Mouse (Mus musculus) liver, adult (tissue): Measurements from ENCODE around the gene Arpp21.

Experiments used
- GATA4 ChIP-seq: IDR thresholded peaks from 2 replicates; pipeline ENCODE4 v1.6.1; 2014; ENCODE audit warnings: mild to moderate bottlenecking, low read length; ENCODE audit not compliant: insufficient replicate concordance

The Arpp21 gene

GRCm38 (mm10) chr9:112174407-112175357, 61.1 kb downstream of the Arpp21 start:
- no peak for TF ChIP-seq GATA4

- no peak for TF ChIP-seq GATA4
Observed at GRCm38 (mm10) chr9:112173778-112174177, 62.0 kb downstream of the Arpp21 start.

DNA sequence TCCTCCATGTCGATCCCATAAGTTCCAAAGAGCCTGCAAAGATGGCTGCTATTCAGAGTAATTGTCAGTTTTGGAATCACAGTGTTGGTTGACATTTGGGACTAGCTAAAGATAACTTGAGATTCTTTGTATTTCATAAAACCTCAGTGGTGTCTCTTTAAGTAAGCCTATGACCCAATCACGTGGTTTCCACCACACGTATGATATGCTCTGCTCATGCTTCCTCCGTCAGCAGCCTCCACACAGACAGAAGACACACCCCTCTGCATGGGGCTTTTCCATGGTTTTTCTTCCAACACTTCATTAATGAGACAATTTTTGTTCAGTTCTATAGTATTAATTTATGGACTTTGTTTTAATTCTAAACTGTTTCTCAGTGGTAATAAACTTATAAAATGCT, 71.1 kb downstream of the Arpp21 start:
- no peak for TF ChIP-seq GATA4

DNA sequence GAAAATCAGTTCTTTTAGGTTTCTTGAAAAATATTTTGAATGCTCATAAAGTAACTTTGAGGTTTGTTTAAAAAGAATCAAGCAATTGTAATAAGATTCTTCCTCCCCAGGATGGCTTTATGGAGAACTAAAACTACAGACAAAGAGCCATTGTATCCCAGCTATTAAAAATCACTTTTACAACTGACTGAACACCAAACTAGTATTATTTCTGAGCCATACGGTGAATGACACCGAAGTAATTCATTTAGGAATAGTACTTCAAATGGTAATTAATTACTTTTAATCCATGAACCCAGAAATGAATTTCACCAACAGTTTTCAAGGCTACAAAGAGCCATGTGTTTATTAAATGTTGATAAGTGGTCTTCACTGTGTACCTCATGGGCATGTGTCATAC, 74.8 kb downstream of the Arpp21 start:
- TF ChIP-seq GATA4 = no peak

DNA sequence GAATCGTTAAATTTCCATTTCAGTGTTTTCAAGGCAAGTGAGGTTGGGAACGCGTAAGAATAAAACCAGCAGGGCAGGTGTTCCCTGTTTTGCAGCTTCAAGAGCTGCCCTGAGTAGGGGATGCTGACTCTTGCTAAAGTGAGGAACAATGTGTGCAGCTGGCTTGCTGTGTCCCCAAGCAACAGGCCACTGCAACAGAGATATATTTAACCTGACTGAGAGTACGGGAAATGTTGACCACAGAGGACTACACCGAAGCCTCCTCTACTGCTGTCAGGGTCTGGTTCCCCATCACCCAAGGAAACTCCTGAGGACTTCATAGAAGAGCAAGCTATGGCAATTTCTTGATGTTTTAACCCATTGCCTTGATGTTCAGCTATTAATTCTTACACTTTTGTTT, 81.8 kb downstream of the Arpp21 start:
- no peak for TF ChIP-seq GATA4

DNA sequence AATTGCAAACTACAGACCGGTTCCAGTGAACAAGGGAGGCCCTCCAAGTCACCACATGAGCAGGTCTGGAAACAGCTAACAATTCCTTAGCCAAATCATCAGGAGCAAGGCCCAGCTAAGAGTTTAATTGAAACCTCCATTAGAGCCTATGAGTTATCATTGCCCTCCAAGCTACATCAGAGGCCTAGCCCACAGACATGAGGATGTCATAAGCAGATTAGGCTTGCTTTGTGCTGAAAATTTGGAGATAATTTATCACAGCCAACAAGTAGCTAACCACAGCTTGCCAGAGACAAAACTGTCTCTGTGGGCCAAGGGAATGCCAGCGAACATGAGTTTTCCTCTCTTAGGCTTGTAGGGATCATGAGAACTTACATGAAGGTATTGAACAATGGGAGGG, 83.0 kb downstream of the Arpp21 start:
- TF ChIP-seq GATA4 = no peak

GRCm38 (mm10) chr9:112151177-112151576, 84.6 kb downstream of the Arpp21 start:
- no peak for TF ChIP-seq GATA4

GRCm38 (mm10) chr9:112140658-112141057, 95.1 kb downstream of the Arpp21 start:
- no peak for TF ChIP-seq GATA4

DNA sequence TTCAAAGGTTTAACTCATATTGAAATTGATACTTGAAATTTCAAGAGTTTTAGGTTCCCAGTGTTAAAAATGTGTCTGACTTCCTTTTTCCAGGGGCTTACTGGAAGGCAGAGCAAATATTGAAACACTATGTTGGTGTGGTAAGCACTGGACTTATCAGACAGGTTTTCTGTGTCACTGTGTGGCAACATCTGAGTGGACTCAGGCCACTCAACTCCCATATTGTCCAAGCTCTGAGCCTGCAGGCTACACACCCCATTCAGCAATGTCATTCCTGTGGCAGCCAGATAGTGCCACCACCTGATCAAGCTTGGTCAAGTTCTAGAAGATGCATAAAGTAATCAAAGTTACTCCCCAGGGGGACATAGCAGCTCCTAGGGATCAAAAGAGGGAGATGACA, 97.9 kb downstream of the Arpp21 start:
- no peak for TF ChIP-seq GATA4

DNA sequence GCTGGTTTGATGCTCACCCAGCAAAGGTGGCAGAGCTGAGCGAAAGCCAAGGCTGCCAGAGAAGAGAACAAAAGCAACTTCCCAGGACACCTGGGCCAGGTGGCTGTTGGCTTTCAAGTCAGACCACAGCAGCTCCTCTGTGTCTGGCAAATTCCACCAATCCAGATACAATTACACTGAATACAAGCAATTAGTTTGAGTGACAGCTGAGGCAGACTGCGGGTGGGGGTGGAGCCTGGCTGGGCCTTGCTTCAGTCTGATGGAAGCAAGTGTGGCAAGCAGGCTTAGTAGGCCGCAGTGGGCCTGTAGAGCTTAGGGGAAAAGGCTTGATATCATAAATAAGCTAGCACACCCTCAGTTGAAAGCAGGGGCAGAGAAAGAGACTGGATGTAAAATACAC, 104.9 kb downstream of the Arpp21 start:
- no peak for TF ChIP-seq GATA4

- no peak for TF ChIP-seq GATA4
Observed at GRCm38 (mm10) chr9:112124667-112125066, 111.1 kb downstream of the Arpp21 start.

GRCm38 (mm10) chr9:112124184-112124583, 111.6 kb downstream of the Arpp21 start:
- no peak for TF ChIP-seq GATA4

DNA sequence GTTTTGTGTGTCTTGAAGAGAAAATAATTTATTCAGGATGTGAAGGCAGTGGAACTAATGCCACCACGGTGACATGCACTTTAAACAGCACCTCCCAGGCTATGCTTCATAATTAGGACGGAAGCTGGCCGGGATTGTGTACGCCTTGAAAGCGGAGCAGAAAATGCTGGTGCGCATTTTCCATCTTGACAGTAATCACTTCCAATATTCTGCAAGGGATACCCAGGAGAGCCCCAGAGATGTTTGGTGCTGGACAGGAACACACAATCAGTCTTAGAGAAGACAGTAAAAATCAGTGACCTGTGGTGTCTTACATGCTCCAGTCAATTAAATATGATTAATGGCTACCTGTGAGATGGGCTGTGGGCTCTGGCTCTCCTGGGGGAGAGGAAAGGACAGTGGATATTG, 112.3 kb downstream of the Arpp21 start:
- no peak for TF ChIP-seq GATA4

- no peak for TF ChIP-seq GATA4
Observed at GRCm38 (mm10) chr9:112119535-112119934, 116.2 kb downstream of the Arpp21 start.

GRCm38 (mm10) chr9:112119106-112119433, 116.7 kb downstream of the Arpp21 start:
- TF ChIP-seq GATA4 = no peak

- no peak for TF ChIP-seq GATA4
Observed at GRCm38 (mm10) chr9:112118411-112119105, 117.2 kb downstream of the Arpp21 start.
